Mouse (Mus musculus) C2C12 (cell line): ENCODE data around the gene Canx. TPM values are rescaled to one million over a fixed set of nuclear protein-coding genes. Genes with fewer than 3 reads are reported as not detected.

Experiments
- H3K27me3 ChIP-seq: one replicate; pipeline ENCODE4 v1.6.1; 2011; ENCODE audit not compliant: control insufficient read depth, insufficient read depth, insufficient read length
- H3K36me3 ChIP-seq: one replicate; pipeline ENCODE4 v1.6.1; 2011; ENCODE audit not compliant: control insufficient read depth, insufficient read depth
- H3K4me3 ChIP-seq: one replicate; pipeline ENCODE4 v1.5.1; 2011; ENCODE audit warnings: mild to moderate bottlenecking, control low read depth; ENCODE audit not compliant: poor library complexity, insufficient read depth, severe bottlenecking
- H3K79me2 ChIP-seq: one replicate; pipeline ENCODE4 v1.6.1; 2011; ENCODE audit not compliant: control insufficient read depth, insufficient read depth
- H3K79me3 ChIP-seq: one replicate; pipeline ENCODE4 v1.6.1; 2011; ENCODE audit warnings: low read depth, control low read depth
- H3ac ChIP-seq: one replicate; pipeline ENCODE3; 2011; ENCODE audit warnings: low read depth; ENCODE audit not compliant: control insufficient read depth, insufficient read length
- CEBPB ChIP-seq: IDR thresholded peaks from one replicate; pipeline ENCODE4 v1.6.1; 2011; ENCODE audit warnings: low read depth, mild to moderate bottlenecking, control low read depth, moderate library complexity
- CTCF ChIP-seq: IDR thresholded peaks from one replicate; pipeline ENCODE4 v1.5.1; 2011; ENCODE audit not compliant: control insufficient read depth, insufficient read depth, insufficient read length
- FOSL1 ChIP-seq: IDR thresholded peaks from one replicate; pipeline ENCODE4 v1.8.0; 2011; ENCODE audit warnings: mild to moderate bottlenecking, low read length; ENCODE audit not compliant: poor library complexity, insufficient read depth, severe bottlenecking
- MAX ChIP-seq: IDR thresholded peaks from one replicate; pipeline ENCODE4 v1.6.1; 2011; ENCODE audit warnings: mild to moderate bottlenecking, control low read depth
- MYOD1 ChIP-seq: IDR thresholded peaks from one replicate; pipeline ENCODE4 v1.6.1; 2011; ENCODE audit warnings: low read depth; ENCODE audit not compliant: control insufficient read depth, insufficient read length
- MYOG ChIP-seq: IDR thresholded peaks from one replicate; pipeline ENCODE4 v1.6.1; 2011; ENCODE audit not compliant: control insufficient read depth, insufficient read length; ENCODE audit errors: extremely low read depth
- USF1 ChIP-seq: IDR thresholded peaks from one replicate; pipeline ENCODE4 v1.6.1; 2011; ENCODE audit warnings: low read depth, mild to moderate bottlenecking, control low read depth, moderate library complexity
- polyA plus RNA-seq: library from polyadenylated mRNA; unstranded; fragments of >200 nt; fragmentation: generic; extraction: Trizol; gene quantifications from one replicate; pipeline ENCODE4 v1.2.1, GENCODE M21; 2012; ENCODE audit warnings: missing spikeins

The Canx gene
- polyA plus RNA-seq, 1 experiment = 144 TPM

DNA sequence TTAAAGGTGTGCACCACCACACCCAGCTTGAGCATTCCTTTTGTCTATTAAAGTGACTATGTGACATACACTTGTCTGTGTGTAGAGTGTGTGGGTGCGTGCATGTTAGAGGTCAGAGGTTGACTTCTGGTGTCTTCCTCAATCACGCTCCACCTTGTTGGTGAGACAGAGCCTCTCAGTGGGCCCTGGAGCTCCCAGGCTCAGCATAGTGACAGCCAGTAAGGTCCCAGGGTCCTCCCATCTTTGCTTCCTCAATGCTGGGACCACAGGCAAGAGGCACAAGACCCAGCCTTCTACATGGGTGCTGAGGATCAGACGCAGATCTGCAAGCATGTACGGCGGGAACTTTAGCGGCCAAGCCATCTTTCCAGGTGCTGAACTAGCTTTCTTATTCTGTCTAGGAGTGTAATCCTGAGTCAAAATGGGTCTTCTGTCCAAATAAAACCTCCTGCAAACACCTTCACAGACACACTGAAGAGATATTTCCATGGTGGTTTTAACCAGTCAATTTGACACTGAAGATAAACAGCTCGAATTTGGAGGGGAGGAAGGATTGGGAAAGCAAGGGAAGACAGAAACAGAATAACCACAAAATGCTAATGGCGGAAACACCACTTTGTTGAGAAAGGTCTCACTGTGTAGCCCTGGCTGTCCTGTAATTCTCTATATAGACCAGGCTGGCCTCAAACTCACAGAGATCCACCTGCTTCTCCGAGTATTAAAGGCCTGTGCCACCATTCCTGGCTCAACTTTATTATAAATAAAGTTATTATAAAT lies 21.0 kb upstream of the Canx start:
- Histone ChIP-seq H3K36me3 (no peaks in the 10 kb centered on the region), H3K79me3 (no peaks in the 10 kb centered on the region), H3K4me3 (no peak overlapping the region), H3ac (no peak overlapping the region), H3K79me2 (no peaks in the 10 kb centered on the region), H3K27me3 (peaks cover 8% of the 10 kb centered on the region)
- TF ChIP-seq FOSL1 (no peak), MYOD1 (no peak), MAX (no peak), CEBPB (no peak), USF1 (no peak), MYOG (no peak), CTCF (no peak)

DNA sequence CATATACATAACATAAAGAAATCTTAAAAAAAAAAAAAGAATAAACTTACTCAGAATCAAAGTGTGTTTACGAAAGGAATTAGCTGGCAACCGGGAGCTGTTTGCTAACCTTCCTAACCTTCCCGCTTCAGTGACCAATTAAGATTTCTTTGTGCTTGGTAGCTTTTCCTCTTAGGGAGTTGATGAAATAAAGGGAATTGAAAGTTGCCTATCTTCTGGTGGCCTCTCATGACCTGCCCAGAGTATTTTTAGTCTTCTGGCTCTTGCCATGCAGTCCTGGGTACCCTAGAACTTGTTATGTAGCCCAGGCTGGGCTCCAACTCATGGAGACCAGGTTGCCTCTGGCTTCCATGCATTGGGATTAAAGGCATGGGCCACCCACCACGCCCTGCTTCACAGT lies 20.0 kb upstream of the Canx start:
- Histone ChIP-seq H3K4me3 (no peak overlapping the region), H3K36me3 (no peaks in the 10 kb centered on the region), H3K79me2 (no peaks in the 10 kb centered on the region), H3ac (no peak overlapping the region), H3K27me3 (peaks cover 8% of the 10 kb centered on the region), H3K79me3 (no peaks in the 10 kb centered on the region)
- TF ChIP-seq USF1 (no peak), FOSL1 (no peak), MYOD1 (no peak), MYOG (no peak), CEBPB (no peak), CTCF (no peak), MAX (no peak)

DNA sequence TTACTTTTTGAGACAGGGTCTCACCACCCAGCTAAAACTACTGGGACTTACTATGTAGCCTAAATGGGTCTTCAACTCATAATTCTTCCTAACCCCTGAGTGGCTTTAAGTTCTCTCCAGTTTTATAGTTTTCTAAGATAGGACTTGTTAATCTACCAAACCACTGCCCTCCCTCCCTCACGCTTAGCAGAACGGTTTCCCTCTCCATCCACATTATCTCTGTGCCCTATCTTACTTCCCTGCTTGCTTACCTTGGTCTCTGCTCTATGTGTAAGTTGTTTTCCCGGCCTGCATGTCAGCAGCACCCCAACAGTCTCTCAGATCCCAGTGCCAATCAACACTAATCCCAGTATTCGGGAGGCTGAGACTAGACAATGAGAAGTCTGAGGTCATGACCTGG lies 11.4 kb upstream of the Canx start:
- H3K36me3 ChIP-seq = no peaks in the 10 kb centered on the region
- H3K79me2 ChIP-seq = no peaks in the 10 kb centered on the region
- H3K27me3 ChIP-seq = peaks cover 4% of the 10 kb centered on the region
- TF ChIP-seq FOSL1 (no peak), CTCF (no peak), USF1 (no peak), MYOG (no peak), MAX (no peak), CEBPB (no peak), MYOD1 (no peak)
- H3K79me3 ChIP-seq = no peaks in the 10 kb centered on the region
- H3K4me3 ChIP-seq = no peak overlapping the region
- H3ac ChIP-seq = no peak overlapping the region

DNA sequence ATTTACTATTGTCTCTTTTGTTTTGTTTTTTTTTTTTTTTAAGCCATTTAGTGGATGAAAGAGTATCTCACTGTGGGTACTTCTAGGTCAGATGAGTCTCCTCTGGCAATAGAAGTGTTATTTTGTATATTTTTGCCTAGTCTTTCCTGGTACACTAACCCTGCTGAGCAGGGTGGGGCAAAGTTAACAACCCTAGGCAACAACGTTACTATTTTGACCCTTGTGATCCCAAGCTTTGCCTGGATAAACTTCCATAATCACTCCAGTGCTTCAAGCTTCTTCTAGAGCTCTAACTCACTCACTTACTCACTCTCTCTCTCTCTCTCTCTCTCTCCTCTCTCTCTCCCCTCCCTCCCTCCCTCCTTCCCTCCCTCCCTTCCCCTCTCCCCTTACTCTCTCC lies 10.7 kb upstream of the Canx start:
- Histone ChIP-seq H3ac (no peak overlapping the region), H3K79me3 (no peaks in the 10 kb centered on the region), H3K4me3 (no peak overlapping the region), H3K79me2 (no peaks in the 10 kb centered on the region), H3K36me3 (no peaks in the 10 kb centered on the region), H3K27me3 (peaks cover 4% of the 10 kb centered on the region)
- TF ChIP-seq CTCF (no peak), USF1 (no peak), MYOG (no peak), MYOD1 (no peak), FOSL1 (no peak), CEBPB (no peak), MAX (no peak)

DNA sequence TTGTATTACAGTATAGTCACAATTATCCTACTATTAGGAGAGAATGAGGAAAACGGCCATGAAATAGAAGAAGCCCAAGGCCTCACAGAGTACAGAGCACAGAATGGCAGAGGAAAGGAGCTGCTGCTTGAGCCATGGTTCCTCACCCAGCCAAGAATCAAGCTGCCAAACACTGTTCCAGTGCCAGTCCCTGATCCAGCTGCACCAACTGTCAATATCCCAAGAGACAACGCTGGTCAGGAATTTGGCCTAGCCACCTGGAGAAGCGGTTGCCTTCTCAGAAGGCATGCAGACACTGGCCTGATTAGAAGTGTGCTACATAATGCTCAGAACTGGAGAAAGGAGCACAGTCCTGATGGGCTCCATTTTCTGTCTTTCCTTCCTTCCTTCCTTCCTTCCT lies 7.7 kb upstream of the Canx start:
- H3K79me2 ChIP-seq = no peaks in the 10 kb centered on the region
- H3K79me3 ChIP-seq = no peaks in the 10 kb centered on the region
- no peak overlapping the region for H3ac ChIP-seq
- no peaks in the 10 kb centered on the region for H3K36me3 ChIP-seq
- TF ChIP-seq MYOD1 = no peak
- no peak for TF ChIP-seq USF1
- TF ChIP-seq MAX = no peak
- no peak for TF ChIP-seq FOSL1
- no peak for TF ChIP-seq MYOG
- TF ChIP-seq CTCF = no peak
- TF ChIP-seq CEBPB = no peak
- H3K4me3 ChIP-seq = no peak overlapping the region
- H3K27me3 ChIP-seq = peaks cover 4% of the 10 kb centered on the region

DNA sequence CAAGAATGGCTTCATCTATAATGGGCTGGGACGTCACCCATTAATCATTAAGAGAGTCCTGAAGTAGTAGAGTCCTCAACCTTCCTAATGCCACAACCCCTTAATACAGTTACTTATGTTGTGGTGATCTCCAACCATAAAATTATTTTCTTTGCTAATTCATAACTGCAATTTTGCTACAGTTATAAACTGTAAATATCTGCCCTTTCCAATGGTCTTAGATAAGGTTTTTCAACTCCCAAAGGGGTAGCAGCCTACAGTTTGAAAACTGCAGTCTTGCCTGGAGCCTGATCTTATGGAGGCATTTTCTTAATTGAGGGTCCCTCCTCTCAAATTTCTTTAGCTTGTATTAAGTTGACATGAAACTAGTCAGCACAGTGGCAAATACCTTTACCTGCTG lies 3.9 kb upstream of the Canx start:
- H3K79me3 ChIP-seq = peaks cover 9% of the 10 kb centered on the region
- no peaks in the 10 kb centered on the region for H3K36me3 ChIP-seq
- H3K4me3 ChIP-seq = no peak overlapping the region
- no peaks in the 10 kb centered on the region for H3K27me3 ChIP-seq
- TF ChIP-seq MYOD1 (no peak), CTCF (no peak), MAX (no peak), USF1 (no peak), FOSL1 (no peak), MYOG (no peak), CEBPB (no peak)
- peaks cover 11% of the 10 kb centered on the region for H3K79me2 ChIP-seq
- H3ac ChIP-seq = no peak overlapping the region
